Mouse (Mus musculus) central nervous system, embryonic 11.5 days (tissue): Measurements from ENCODE around the gene Smarcal1. TPM values are rescaled to one million over a fixed set of nuclear protein-coding genes. Genes with fewer than 3 reads are reported as not detected.

ENCODE experiments used
- polyA plus RNA-seq: library from polyadenylated mRNA; depleted of rRNA; stranded (reverse); fragments of >200 nt; gene quantifications from 2 replicates; pipeline ENCODE4 v1.2.3, GENCODE M21; 2012; rRNA removed

The Smarcal1 gene
- 33.2 and 40.6 TPM in 2 replicates for polyA plus RNA-seq

DNA sequence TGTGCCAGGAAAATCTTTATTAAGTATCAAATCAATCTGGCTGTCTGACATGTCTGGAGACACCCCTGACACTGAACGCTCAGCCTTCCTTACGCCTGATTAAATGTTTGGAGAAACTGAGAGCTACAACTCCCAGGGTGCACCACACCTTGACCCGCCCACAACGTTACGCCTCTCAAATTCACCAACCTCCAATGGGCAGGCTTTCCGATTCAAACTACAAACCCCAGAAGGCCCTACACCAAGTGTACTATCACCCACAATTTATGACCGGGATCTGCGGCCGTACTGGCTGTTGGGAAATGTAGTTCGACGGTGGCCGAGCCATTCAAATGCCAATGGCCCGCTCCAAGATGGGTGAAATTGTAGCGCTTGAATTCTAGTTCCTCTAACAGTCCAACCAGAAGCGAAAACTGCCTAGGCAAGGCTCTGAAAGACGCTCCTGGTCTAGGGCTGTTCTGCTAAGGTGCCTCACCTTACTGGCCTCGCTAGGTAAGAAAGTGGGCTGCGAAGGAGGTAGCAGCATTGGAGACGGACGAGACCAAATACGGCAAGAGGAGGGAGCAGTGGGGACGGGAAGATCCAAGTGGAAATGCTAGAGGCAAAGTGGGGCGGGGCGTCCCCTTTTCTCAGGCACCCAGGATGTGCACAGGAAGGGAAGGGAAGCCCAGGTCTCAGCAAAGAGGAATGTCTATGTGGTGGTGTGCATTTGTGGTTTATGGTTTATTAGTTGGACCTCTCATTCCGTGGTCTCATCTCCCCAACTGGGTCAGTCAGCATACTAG is at the start of gene Smarcal1:
Gene Smarcal1 (plus strand): TSS at position 305 of the 785 bp plus-strand sequence.

DNA sequence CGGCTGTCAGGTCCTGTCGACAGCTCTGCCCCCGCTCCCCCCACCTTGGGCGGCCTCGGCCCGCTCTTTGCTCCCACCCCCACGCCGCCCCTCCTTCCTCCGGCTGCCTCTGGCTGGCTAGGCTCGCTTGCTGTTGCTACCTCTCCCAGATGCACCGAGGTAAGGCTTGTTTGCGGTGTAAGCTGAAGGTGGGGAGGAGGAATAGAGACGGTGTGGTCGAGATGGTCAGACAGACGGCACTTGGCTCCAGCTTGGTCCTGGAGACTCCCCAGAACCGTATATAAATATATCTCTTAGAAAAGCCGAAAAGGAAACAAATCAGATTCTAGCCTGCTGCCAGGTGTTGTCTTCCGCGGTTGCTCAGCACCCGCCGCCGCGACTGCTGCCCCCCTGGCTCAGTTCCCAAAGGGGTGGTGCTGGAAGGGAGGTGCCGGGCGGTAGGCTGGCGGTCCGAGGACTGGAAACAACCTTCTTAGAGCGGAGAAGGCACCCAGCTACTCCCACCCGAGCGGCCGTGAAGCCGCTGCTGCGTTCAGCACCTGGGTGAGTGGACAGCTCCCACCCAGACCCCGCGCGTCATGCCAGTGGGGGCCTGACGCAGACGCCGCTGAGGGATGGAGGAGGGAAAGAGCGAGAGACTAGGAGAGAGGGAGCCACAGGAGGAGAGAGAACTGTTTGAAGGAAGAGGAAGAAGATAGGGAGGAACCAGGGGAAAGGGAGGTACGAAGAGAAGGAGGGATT is 46.3 kb upstream of the Smarcal1 start, which contains the start of gene March4:
Gene March4 (minus strand): TSS at position 320 of the 741 bp plus-strand sequence.

Other genes starting within 250 kb of the Smarcal1 start
- 0.53 and 1.1 TPM in 2 replicates for gene March4, start 46.3 kb upstream of the Smarcal1 start, polyA plus RNA-seq
- gene Ankar, start 117.3 kb downstream of the Smarcal1 start, polyA plus RNA-seq, result 0.01 TPM in 1 of 2 replicates, not detected in the other
- gene Rpl37a, start 128.0 kb downstream of the Smarcal1 start, polyA plus RNA-seq, result 1,601 and 1,988 TPM in 2 replicates
- gene Igfbp2, start 241.3 kb downstream of the Smarcal1 start, polyA plus RNA-seq, result 277 and 476 TPM in 2 replicates